Mouse (Mus musculus) G1E (cell line): Measurements from ENCODE around the gene Mrfap1. TPM values are rescaled to one million over a fixed set of nuclear protein-coding genes. Genes with fewer than 3 reads are reported as not detected.

ENCODE experiments used
- ATAC-seq: 2 replicates; pipeline ENCODE4 v1.8.0; 2016; ENCODE audit warnings: mild to moderate bottlenecking; ENCODE audit not compliant: insufficient number of reproducible peaks, poor library complexity, low FRiP score, severe bottlenecking; ENCODE audit errors: extremely low read depth
- DNase-seq: peaks from one replicate; pipeline ENCODE4 v3.0.0; 2012; ENCODE audit warnings: low spot score
- H3K27me3 ChIP-seq: 2 replicates; pipeline ENCODE4 v1.6.1; 2012; ENCODE audit warnings: mild to moderate bottlenecking, low read length, inconsistent platforms; ENCODE audit not compliant: insufficient read depth
- H3K36me3 ChIP-seq: replicated peaks from 2 replicates; pipeline ENCODE3; 2012; ENCODE audit warnings: mild to moderate bottlenecking, inconsistent platforms
- H3K4me1 ChIP-seq: 2 replicates; pipeline ENCODE4 v1.6.1; 2012; ENCODE audit warnings: low read depth, low read length, inconsistent platforms, mixed read lengths; ENCODE audit not compliant: insufficient read depth
- H3K4me3 ChIP-seq: 2 replicates; pipeline ENCODE4 v1.5.1; 2012; ENCODE audit warnings: low read depth, mild to moderate bottlenecking, inconsistent platforms, low read length, moderate library complexity, mixed read lengths
- H3K9me3 ChIP-seq: replicated peaks from 2 replicates; pipeline ENCODE4 v1.6.1; 2012; ENCODE audit warnings: inconsistent platforms
- CTCF ChIP-seq: IDR thresholded peaks from 2 replicates; pipeline ENCODE4 v1.5.1; 2012; ENCODE audit warnings: low read depth, low read length, inconsistent platforms, mixed read lengths
- GATA1 ChIP-seq: IDR thresholded peaks from 2 replicates; pipeline ENCODE4 v1.6.1; 2012; ENCODE audit warnings: borderline replicate concordance, low read length, inconsistent platforms, mixed read lengths
- GATA2 ChIP-seq: IDR thresholded peaks from 2 replicates; pipeline ENCODE4 v1.6.1; 2012; ENCODE audit warnings: low read depth, low read length, inconsistent platforms, borderline replicate concordance
- POLR2AphosphoS5 ChIP-seq: IDR thresholded peaks from 2 replicates; pipeline ENCODE4 v1.6.1; 2012; ENCODE audit warnings: low read depth, low read length, inconsistent platforms; ENCODE audit not compliant: insufficient replicate concordance
- TAL1 ChIP-seq: conservative IDR thresholded peaks from 2 replicates; pipeline ENCODE4 v1.6.1; 2012; ENCODE audit warnings: low read depth, low read length, inconsistent platforms, mixed read lengths
- polyA plus RNA-seq: library from polyadenylated mRNA; stranded (reverse); fragments of >175 nt; gene quantifications from 2 replicates; pipeline ENCODE4 v1.2.3, GENCODE M21; 2012
- total RNA-seq, 2 experiments: library from RNA; stranded (forward) in 1 of 2; stranded (reverse) in 1 of 2; fragments of 200-1000 nt in 1 of 2; fragments of >200 nt in 1 of 2; fragmentation: Nextera tagmentation in 1 of 2; gene quantifications; 2 replicates each; pipeline ENCODE4 v1.2.3; 2014 to 2017

Mrfap1 gene
- total and polyA plus RNA-seq, 3 experiments = 98.5 to 310 (median 106) TPM

DNA sequence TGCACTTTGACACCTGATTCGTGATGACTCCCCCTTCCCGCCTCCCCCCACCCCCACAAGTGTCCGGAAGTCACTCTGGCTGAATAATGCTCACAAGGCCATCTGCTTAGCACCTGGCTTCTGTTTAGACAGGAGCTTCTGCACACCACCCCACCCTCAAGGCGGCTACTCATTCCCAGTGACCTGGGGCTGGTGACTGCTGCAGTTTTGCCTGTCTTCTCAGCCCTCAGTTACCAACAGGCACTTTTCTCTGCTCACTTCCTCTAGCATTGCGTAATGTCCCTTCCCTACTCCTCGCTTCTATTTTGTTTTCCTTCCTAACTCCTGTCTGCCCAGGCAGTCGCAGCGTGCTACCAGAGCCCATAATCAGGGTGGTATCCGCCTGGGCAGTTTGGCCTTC, 4.7 kb downstream of the Mrfap1 start:
- H3K4me1 ChIP-seq = peaks cover 10% of the 10 kb centered on the region
- no peaks in the 10 kb centered on the region for H3K9me3 ChIP-seq
- no peak overlapping the region for H3K4me3 ChIP-seq
- peaks cover 5% of the 10 kb centered on the region for H3K27me3 ChIP-seq
- no peak for DNase-seq
- peaks cover 27% of the 10 kb centered on the region for H3K36me3 ChIP-seq
- no peak for TF ChIP-seq TAL1
- TF ChIP-seq GATA1 = no peak
- no peak for TF ChIP-seq GATA2
- ATAC-seq = no peak

DNA sequence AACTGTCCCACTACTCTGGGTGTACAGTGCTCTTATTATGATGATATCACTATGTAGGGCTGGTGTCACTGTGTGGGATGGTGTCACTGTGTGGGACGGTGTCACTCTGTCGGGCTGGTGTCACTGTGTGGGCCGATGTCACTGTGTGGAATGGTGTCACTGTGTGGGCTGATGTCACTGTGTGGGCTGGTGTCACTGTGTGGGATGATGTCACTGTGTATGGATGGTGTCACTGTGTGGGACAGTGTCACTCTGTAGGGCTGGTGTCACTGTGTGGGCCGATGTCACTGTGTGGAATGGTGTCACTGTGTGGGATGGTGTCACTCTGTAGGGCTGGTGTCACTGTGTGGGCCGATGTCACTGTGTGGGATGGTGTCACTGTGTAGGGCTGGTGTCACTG, 10.5 kb downstream of the Mrfap1 start:
- ATAC-seq (no peak), DNase-seq (no peak)
- peaks cover 8% of the 10 kb centered on the region for H3K9me3 ChIP-seq
- no peak overlapping the region for H3K4me3 ChIP-seq
- H3K27me3 ChIP-seq = peaks cover 11% of the 10 kb centered on the region
- H3K4me1 ChIP-seq = no peaks in the 10 kb centered on the region
- TF ChIP-seq POLR2AphosphoS5 (peak; percentile 61; the same call in 1 of the 2 replicates), GATA1 (no peak)
- no peaks in the 10 kb centered on the region for H3K36me3 ChIP-seq

GRCm38 (mm10) chr5:36779512-36779911, 17.1 kb downstream of the Mrfap1 start:
- Histone ChIP-seq H3K27me3 (peaks cover 5% of the 10 kb centered on the region; the same call in 1 of the 2 replicates), H3K4me1 (no peaks in the 10 kb centered on the region), H3K36me3 (no peaks in the 10 kb centered on the region), H3K9me3 (peaks cover 13% of the 10 kb centered on the region), H3K4me3 (no peak overlapping the region; the same call in 1 of the 2 replicates)
- no peak for TF ChIP-seq GATA2
- peak; percentile 82; the same call in 1 of the 2 replicates for TF ChIP-seq POLR2AphosphoS5
- no peak for TF ChIP-seq GATA1
- no peak for DNase-seq
- ATAC-seq = no peak

- Histone ChIP-seq H3K4me3 (no peak overlapping the region), H3K9me3 (peaks cover 13% of the 10 kb centered on the region), H3K4me1 (no peaks in the 10 kb centered on the region), H3K27me3 (peaks cover 8% of the 10 kb centered on the region), H3K36me3 (no peaks in the 10 kb centered on the region)
- DNase-seq (no peak), ATAC-seq (no peak)
- no peak for TF ChIP-seq POLR2AphosphoS5
- TF ChIP-seq GATA1 = no peak
- TF ChIP-seq TAL1 = no peak
- TF ChIP-seq CTCF = no peak
- TF ChIP-seq GATA2 = no peak
Observed at GRCm38 (mm10) chr5:36778901-36779300, 17.7 kb downstream of the Mrfap1 start.

DNA sequence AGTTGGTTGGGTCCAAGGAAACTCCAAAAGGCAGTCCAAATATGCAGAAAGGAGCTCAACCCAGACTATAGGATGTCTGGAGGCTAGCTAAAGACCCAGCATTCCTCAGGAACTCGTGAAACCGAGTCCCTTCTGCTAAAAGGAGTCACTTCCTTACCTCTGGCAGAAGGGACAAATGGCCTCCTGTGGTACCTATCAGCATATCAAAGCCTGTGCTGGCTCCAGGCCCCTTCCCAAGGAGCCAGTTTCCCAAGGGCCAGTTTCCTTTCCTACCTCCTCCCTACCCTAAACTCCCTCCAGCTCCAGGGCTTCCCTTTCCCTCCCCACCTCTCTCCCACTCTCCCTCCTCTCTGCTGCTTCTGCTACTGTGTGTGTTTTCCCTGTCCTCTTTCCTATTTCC, 19.4 kb downstream of the Mrfap1 start:
- ATAC-seq (no peak), DNase-seq (no peak)
- Histone ChIP-seq H3K9me3 (peaks cover 13% of the 10 kb centered on the region), H3K4me3 (no peak overlapping the region), H3K36me3 (no peaks in the 10 kb centered on the region), H3K4me1 (no peaks in the 10 kb centered on the region), H3K27me3 (peaks cover 8% of the 10 kb centered on the region)
- no peak for TF ChIP-seq POLR2AphosphoS5

GRCm38 (mm10) chr5:36776021-36776575, 20.5 kb downstream of the Mrfap1 start:
- no peak for DNase-seq

GRCm38 (mm10) chr5:36775317-36775716, 21.3 kb downstream of the Mrfap1 start:
- Histone ChIP-seq H3K4me1 (peaks cover 2% of the 10 kb centered on the region; the same call in 1 of the 2 replicates), H3K4me3 (no peak overlapping the region), H3K27me3 (peaks cover 10% of the 10 kb centered on the region), H3K9me3 (peaks cover 10% of the 10 kb centered on the region), H3K36me3 (no peaks in the 10 kb centered on the region)
- TF ChIP-seq GATA1 = no peak
- TF ChIP-seq GATA2 = no peak
- no peak for TF ChIP-seq CTCF
- no peak for TF ChIP-seq POLR2AphosphoS5
- TF ChIP-seq TAL1 = no peak
- DNase-seq = no peak
- no peak for ATAC-seq

More at GRCm38 (mm10) chr5:36776021-36776575, 20.5 kb downstream of the Mrfap1 start:
- Histone ChIP-seq H3K4me1 (peaks cover 2% of the 10 kb centered on the region; the same call in 1 of the 2 replicates), H3K36me3 (no peaks in the 10 kb centered on the region), H3K4me3 (no peak overlapping the region), H3K9me3 (peaks cover 13% of the 10 kb centered on the region), H3K27me3 (peaks cover 8% of the 10 kb centered on the region)
- ATAC-seq = no peak
- TF ChIP-seq TAL1 (no peak), GATA2 (no peak), CTCF (no peak)
